Mouse (Mus musculus): ENCODE measurements around the gene Olfr209. TPM values are rescaled to one million over a fixed set of nuclear protein-coding genes. Genes with fewer than 3 reads are reported as not detected.

Gene Olfr209
- polyA plus RNA-seq, 1 experiment from 2014 or later: not detected

DNA sequence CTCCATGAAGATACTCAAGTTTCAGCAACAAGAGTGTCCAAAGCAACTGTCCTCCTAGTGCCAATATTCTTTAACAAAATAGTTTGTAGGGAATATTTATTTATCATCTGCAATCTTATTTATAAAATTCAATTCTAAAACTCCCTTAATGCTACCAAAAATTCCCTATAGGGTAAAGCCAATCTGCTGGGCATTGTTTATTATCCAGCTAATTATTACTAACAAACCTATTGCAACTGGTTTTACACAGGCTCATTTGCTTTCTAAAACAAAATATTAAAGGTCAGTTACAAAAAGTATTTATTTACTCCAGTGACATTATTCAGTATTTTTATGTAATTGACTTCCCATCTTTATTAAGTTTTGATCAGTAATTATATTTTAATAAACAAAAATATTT is 45.6 kb downstream of the Olfr209 start, which contains the start of gene Olfr204:
TSS of gene Olfr204 (minus strand) at position 101 of the 400 bp plus-strand sequence.
- Histone ChIP-seq H3K27ac (no peak within 1 kb of the TSS), H3K9me3 (no peaks in the 10 kb centered on the region), H3K4me1 (no peaks in the 10 kb centered on the region), H3K4me3 (no peak within 1 kb of the TSS), H3K36me3 (replicated peaks) (no peaks in the 10 kb centered on the region), H3K27me3 (ENCODE audit: poor library complexity, severe bottlenecking) (no peaks in the 10 kb centered on the region)
- no peak for DNase-seq (ENCODE audit: extremely low spot score, low spot score)

Other genes starting within 250 kb of the Olfr209 start
- gene Olfr194, start 242.9 kb downstream of the Olfr209 start, polyA plus RNA-seq (2016; fragmentation: Nextera tagmentation; extraction: Ambion mirVana): not detected in 2 replicates
- gene Olfr195, start 216.9 kb downstream of the Olfr209 start, polyA plus RNA-seq (2016; fragmentation: Nextera tagmentation; extraction: Ambion mirVana): not detected in 2 replicates
- not detected in 2 replicates for gene Olfr196, start 193.5 kb downstream of the Olfr209 start, polyA plus RNA-seq (2016; fragmentation: Nextera tagmentation; extraction: Ambion mirVana)
- not detected in 2 replicates for gene Olfr198, start 160.5 kb downstream of the Olfr209 start, polyA plus RNA-seq (2016; fragmentation: Nextera tagmentation; extraction: Ambion mirVana)
- not detected in 2 replicates for gene Olfr199, start 144.2 kb downstream of the Olfr209 start, polyA plus RNA-seq (2016; fragmentation: Nextera tagmentation; extraction: Ambion mirVana)
- not detected in 2 replicates for gene Olfr201, start 91.4 kb downstream of the Olfr209 start, polyA plus RNA-seq (2016; fragmentation: Nextera tagmentation; extraction: Ambion mirVana)
- not detected in 2 replicates for gene Olfr202, start 77.2 kb downstream of the Olfr209 start, polyA plus RNA-seq (2016; fragmentation: Nextera tagmentation; extraction: Ambion mirVana)
- gene Olfr203, start 65.1 kb downstream of the Olfr209 start, polyA plus RNA-seq (2016; fragmentation: Nextera tagmentation; extraction: Ambion mirVana): not detected in 2 replicates
- not detected in 2 replicates for gene Olfr204, start 45.7 kb downstream of the Olfr209 start, polyA plus RNA-seq (2016; fragmentation: Nextera tagmentation; extraction: Ambion mirVana)
- gene Olfr205, start 32.9 kb downstream of the Olfr209 start, polyA plus RNA-seq (2016; fragmentation: Nextera tagmentation; extraction: Ambion mirVana): not detected in 2 replicates
- not detected in 2 replicates for gene Olfr206, start 14.7 kb downstream of the Olfr209 start, polyA plus RNA-seq (2016; fragmentation: Nextera tagmentation; extraction: Ambion mirVana)
- 0.04 TPM in 1 of 2 replicates, not detected in the other for gene Gabrr3, start 43.3 kb upstream of the Olfr209 start, polyA plus RNA-seq (2016; fragmentation: Nextera tagmentation; extraction: Ambion mirVana)
- 37.7 and 39.9 TPM in 2 replicates for gene Riox2, start 107.8 kb upstream of the Olfr209 start, polyA plus RNA-seq (2016; fragmentation: Nextera tagmentation; extraction: Ambion mirVana)
- 5.0 and 5.1 TPM in 2 replicates for gene Crybg3, start 237.0 kb upstream of the Olfr209 start, polyA plus RNA-seq (2016; fragmentation: Nextera tagmentation; extraction: Ambion mirVana)